Mouse (Mus musculus) hindbrain, postnatal 0 days (tissue): ENCODE data around the gene Atp4b. TPM values are rescaled to one million over a fixed set of nuclear protein-coding genes. Genes with fewer than 3 reads are reported as not detected.

Experiments
- ATAC-seq: fragments of 200-750 bp; cut with Nextera tagmentation; 2 replicates; pipeline ENCODE4 v1.8.0; 2017; ENCODE audit warnings: mild to moderate bottlenecking, moderate TSS enrichment, moderate library complexity
- DNase-seq: peaks from one replicate; pipeline ENCODE4 v3.0.0-alpha.2; 2015; ENCODE audit warnings: low spot score
- H3K27ac ChIP-seq: fragments of 300-500 bp; sonication (generic); 2 replicates; pipeline ENCODE4 v1.5.1; 2014; ENCODE audit warnings: mild to moderate bottlenecking
- H3K27me3 ChIP-seq: fragments of 300-500 bp; sonication (generic); 2 replicates; pipeline ENCODE4 v1.6.1; 2014; ENCODE audit warnings: low read length, mixed read lengths; ENCODE audit not compliant: insufficient read depth
- H3K36me3 ChIP-seq: fragments of 300-500 bp; sonication (generic); 2 replicates; pipeline ENCODE4 v1.6.1; 2014; ENCODE audit warnings: low read length, mixed read lengths; ENCODE audit not compliant: insufficient read depth
- H3K4me1 ChIP-seq: fragments of 300-500 bp; sonication (generic); 2 replicates; pipeline ENCODE4 v1.6.1; 2014; ENCODE audit warnings: antibody characterized with exemption, low read length, mixed read lengths; ENCODE audit not compliant: insufficient read depth
- H3K4me2 ChIP-seq: fragments of 300-500 bp; sonication (generic); 2 replicates; pipeline ENCODE4 v1.6.1; 2014; ENCODE audit warnings: low read depth, mild to moderate bottlenecking, low read length, moderate library complexity, mixed read lengths
- H3K4me3 ChIP-seq: fragments of 300-500 bp; sonication (generic); 2 replicates; pipeline ENCODE4 v1.5.1; 2014; ENCODE audit warnings: low read length
- H3K9ac ChIP-seq: fragments of 300-500 bp; sonication (generic); replicated peaks from 2 replicates; pipeline ENCODE4 v1.6.1; 2014; ENCODE audit warnings: mild to moderate bottlenecking, low read length, moderate library complexity, mixed read lengths
- H3K9me3 ChIP-seq: fragments of 300-500 bp; sonication (generic); 2 replicates; pipeline ENCODE4 v1.6.1; 2016; ENCODE audit warnings: low read length, mixed read lengths
- CTCF ChIP-seq: IDR thresholded peaks from 2 replicates; pipeline ENCODE4 v1.5.1; 2016; ENCODE audit warnings: antibody characterized with exemption, control low read depth, low read depth
- WGBS: fragments of 180-500 bp; shearing (Covaris S2); extraction: QIAGEN DNeasy Blood & Tissue Kit; methylation state at CpG from one replicate; pipeline ENCODE4 v1.1.7; 2014; 5-methylcytosine and 5-hydroxymethylcytosine counted together
- polyA plus RNA-seq: library from polyadenylated mRNA; unstranded; fragments of >200 nt; fragmentation: Nextera tagmentation; extraction: Ambion mirVana; gene quantifications from 2 replicates; pipeline ENCODE4 v1.2.1, GENCODE M21; 2015
- total RNA-seq: library from RNA; depleted of rRNA; stranded (reverse); fragments of >200 nt; gene quantifications from 2 replicates; pipeline ENCODE4 v1.2.3, GENCODE M21; 2014

The Atp4b gene
- total and polyA plus RNA-seq, 2 experiments from 2014 or later = not detected

DNA sequence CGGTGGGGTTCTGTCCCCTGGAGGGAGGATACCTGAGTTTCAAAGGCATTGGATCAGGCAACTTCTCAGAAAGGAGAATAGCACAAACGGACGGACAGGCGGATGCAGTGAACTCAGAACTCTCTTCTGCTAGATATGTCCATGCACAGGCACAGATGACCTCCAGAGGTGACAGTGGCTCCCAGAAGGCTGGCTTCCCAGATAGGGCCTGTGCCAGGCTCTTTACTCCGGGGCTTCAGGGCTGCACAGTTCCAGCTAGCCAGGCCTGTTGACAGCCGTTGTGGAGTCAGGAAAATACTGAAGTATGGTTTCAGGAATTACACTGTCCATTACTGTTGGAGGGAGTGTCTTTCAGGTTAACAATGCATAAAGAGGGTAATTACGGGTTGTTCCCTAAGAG, 46.6 kb downstream of the Atp4b start:
- WGBS = 90% methylated on average over 7 of the region's 7 CpGs
- Histone ChIP-seq H3K36me3 (peaks cover 60% of the 10 kb centered on the region), H3K27me3 (no peaks in the 10 kb centered on the region), H3K9ac (no peak overlapping the region), H3K4me3 (no peak overlapping the region), H3K9me3 (no peaks in the 10 kb centered on the region), H3K4me2 (no peak overlapping the region), H3K4me1 (no peaks in the 10 kb centered on the region), H3K27ac (no peak overlapping the region)
- TF ChIP-seq CTCF = no peak
- no peak for ATAC-seq
- no peak for DNase-seq

DNA sequence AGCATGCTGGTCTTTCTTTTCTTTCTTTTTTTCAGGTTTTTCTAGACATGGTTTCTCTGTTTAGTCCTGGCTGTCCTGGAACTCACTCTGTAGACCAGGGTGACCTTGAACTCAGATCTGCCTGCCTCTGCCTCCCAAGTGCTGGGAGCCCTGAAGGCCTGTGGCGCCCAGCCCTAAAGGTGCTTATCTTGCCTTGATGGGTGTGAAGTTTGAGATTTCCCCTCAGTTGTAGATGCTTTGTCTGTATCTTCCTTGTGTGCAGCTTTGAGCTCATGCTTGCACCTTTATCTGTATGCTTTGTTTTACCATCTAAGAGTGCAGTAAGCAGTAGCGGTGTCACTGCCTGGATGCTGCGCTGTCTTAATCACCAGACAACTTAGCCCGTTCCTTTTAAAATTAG, 53.5 kb downstream of the Atp4b start:
- Histone ChIP-seq H3K9ac (no peak overlapping the region), H3K4me3 (no peak overlapping the region), H3K36me3 (peaks cover 36% of the 10 kb centered on the region; the same call in 1 of the 2 replicates), H3K9me3 (no peaks in the 10 kb centered on the region), H3K4me1 (no peaks in the 10 kb centered on the region), H3K27me3 (no peaks in the 10 kb centered on the region), H3K27ac (no peak overlapping the region), H3K4me2 (no peak overlapping the region)
- WGBS = over 99% methylated on average over 4 of the region's 4 CpGs
- DNase-seq (no peak), ATAC-seq (no peak)
- TF ChIP-seq CTCF = no peak

DNA sequence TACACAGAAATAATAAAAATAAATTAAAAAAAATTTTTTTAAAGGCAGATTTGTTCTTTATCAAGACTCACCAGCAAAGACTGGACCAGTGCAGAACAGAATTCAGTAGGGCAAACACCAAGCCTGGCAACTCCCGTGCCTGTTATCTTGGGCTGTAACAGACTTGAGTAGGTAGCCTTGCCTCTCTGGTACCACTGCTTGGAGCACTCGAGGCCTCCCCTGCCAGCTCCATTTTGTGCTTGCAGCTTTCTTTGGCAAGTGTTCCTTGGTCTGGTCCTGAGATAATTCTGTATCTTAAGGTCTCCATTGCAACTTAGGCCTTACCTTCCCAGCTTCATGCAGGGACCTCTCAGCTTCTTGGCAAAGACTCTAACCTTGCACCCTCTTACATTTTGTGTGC, 54.3 kb downstream of the Atp4b start:
- no peak for ATAC-seq

DNA sequence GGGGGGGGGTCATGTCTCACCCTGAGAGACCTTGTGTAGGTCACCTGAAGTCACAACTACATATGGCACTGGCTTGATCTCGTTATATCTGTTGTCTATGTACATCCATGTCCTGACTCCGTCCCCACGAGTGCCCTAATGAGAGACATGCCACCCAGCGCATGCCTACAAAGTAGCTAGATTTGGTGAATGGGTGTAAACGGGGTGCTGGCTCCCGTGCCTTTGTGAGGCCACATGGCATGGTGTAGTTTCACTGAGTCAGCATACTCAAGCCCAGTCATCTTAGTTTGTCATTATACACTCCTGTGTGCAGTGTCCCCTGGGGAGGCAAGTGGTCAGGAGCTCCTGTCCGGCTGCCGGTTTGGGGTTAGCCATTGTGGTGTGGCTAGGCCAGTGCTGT, 56.0 kb downstream of the Atp4b start:
- no peak overlapping the region for H3K27ac ChIP-seq
- H3K9ac ChIP-seq = no peak overlapping the region
- peaks cover 18% of the 10 kb centered on the region; the same call in 1 of the 2 replicates for H3K36me3 ChIP-seq
- TF ChIP-seq CTCF = no peak
- WGBS = 82% methylated on average over 8 of the region's 8 CpGs
- no peaks in the 10 kb centered on the region for H3K9me3 ChIP-seq
- H3K27me3 ChIP-seq = no peaks in the 10 kb centered on the region
- H3K4me2 ChIP-seq = no peak overlapping the region
- DNase-seq (no peak), ATAC-seq (no peak)
- H3K4me1 ChIP-seq = no peaks in the 10 kb centered on the region
- no peak overlapping the region for H3K4me3 ChIP-seq

More for the DNA sequence above, 54.3 kb downstream of the Atp4b start:
- DNase-seq = no peak
- H3K4me1 ChIP-seq = no peaks in the 10 kb centered on the region
- H3K4me2 ChIP-seq = no peak overlapping the region
- no peak for TF ChIP-seq CTCF
- no peaks in the 10 kb centered on the region for H3K27me3 ChIP-seq
- no peak overlapping the region for H3K4me3 ChIP-seq
- H3K36me3 ChIP-seq = peaks cover 29% of the 10 kb centered on the region; the same call in 1 of the 2 replicates
- no peak overlapping the region for H3K9ac ChIP-seq
- no peak overlapping the region for H3K27ac ChIP-seq
- no peaks in the 10 kb centered on the region for H3K9me3 ChIP-seq
- 86% methylated on average over 2 of the region's 2 CpGs for WGBS

DNA sequence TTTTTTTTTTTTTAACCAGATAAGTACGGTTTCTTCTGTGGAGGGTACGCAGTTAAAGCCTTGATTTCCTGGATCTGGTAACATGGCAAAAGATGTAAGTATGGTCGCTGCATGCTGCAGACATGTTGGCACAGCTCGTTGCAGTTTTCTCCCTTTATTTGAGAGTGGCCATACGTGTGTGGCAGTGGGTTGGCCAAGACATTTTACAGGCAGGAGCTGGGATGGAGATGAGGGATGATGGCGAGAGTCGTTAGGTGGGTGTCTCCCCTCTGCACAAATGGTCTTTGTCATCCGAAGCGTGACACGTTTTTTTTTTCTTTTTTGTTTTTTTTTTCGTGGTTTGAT, 57.0 kb downstream of the Atp4b start:
- Histone ChIP-seq H3K4me1 (no peaks in the 10 kb centered on the region), H3K36me3 (peaks cover 14% of the 10 kb centered on the region; the same call in 1 of the 2 replicates), H3K27ac (peak overlapping the region; percentile 83), H3K27me3 (no peaks in the 10 kb centered on the region), H3K9me3 (no peaks in the 10 kb centered on the region), H3K4me3 (peak overlapping the region; percentile 84), H3K9ac (peak overlapping the region; percentile 95; the same call in 1 of the 2 replicates), H3K4me2 (peak overlapping the region; percentile 78)
- no peak for TF ChIP-seq CTCF
- ATAC-seq (no peak), DNase-seq (peak; percentile 17)
- WGBS = 6% methylated on average over 11 of the region's 11 CpGs

DNA sequence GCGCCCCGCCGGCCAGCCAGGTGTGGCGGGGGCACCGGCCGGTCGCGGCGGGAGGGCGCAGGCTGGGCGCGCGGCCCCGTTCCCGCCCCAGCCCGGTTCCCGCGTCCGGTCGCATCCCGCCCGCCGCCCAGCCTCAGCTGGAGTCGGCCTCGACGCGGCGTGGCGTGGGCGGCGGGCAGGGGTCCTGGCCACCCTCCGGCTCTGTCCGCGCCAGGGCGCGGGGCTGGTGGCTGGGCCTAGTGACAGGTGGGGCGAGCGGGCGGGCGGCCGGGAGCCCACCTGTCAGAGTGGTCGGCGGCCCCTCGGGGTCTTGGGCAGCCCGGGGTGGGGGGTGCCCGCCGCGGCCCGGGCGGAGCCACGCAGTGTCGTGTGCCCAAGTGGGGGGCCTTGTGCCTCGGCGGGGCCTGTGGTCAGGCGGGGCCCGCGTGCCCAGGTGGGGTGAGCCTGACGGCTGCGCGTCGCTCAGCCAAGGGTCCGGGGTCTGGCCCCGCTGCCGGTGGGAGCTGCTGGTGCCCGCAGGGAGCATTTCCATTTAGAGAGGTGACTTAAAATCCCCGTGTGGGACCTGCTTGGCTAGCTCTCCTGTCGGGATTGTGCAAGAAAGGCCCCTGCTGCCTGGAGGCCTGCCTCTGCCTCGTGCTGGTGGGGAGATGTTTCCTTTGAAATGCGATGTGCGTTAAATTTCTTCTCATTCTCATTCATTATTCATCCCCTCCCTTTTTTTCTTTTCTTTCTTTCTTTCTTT, 57.6 kb downstream of the Atp4b start:
- Histone ChIP-seq H3K9me3 (no peaks in the 10 kb centered on the region), H3K27me3 (no peaks in the 10 kb centered on the region), H3K4me2 (peak overlapping the region; percentile 78), H3K27ac (peak overlapping the region; percentile 83), H3K9ac (peak overlapping the region; percentile 95), H3K4me3 (peak overlapping the region; percentile 84), H3K36me3 (peaks cover 14% of the 10 kb centered on the region; the same call in 1 of the 2 replicates), H3K4me1 (no peaks in the 10 kb centered on the region)
- 1% methylated on average over 54 of the region's 70 CpGs for WGBS
- DNase-seq (peak; percentile 33), ATAC-seq (peak; percentile 61)
- TF ChIP-seq CTCF = no peak

DNA sequence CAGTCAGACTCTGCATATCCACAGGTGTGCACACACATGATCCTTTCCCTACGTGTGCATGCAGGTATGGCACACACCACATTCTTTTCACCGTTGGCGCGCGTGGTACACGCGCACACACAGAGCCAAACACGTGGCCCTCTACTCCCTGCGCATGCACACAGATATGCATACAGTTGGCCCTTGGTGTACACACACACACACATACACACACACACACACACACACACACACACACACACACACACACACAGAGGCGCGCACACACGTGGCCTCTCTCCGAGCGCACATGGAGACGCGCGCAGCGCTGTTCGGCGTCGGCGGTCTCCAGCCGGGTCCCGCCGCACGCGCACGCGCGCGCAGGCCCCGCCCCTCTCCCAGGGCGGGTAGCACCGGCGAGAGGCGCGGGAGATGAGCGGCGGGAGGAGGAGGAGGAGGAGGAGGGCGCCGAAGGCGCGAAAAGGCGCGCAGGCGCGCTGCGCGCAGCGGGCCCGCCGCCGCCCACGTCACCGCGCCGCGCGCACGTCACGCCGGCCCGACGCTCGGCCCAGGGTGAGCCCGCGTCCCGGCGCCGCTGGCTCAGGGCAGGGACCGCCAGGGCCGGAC, 58.3 kb downstream of the Atp4b start, which contains the start of gene Tfdp1:
Gene Tfdp1, plus strand, starts transcription at position 497 of the 606 bp plus-strand sequence.
- Histone ChIP-seq H3K9ac (peak within 1 kb of the TSS; percentile 95), H3K4me3 (peak within 1 kb of the TSS; percentile 84), H3K9me3 (no peaks in the 10 kb centered on the region), H3K4me2 (peak within 1 kb of the TSS; percentile 78), H3K27me3 (no peaks in the 10 kb centered on the region), H3K27ac (peak within 1 kb of the TSS; percentile 83), H3K4me1 (no peaks in the 10 kb centered on the region), H3K36me3 (peaks cover 14% of the 10 kb centered on the region; the same call in 1 of the 2 replicates)
- TF ChIP-seq CTCF = no peak
- WGBS = 1% methylated on average over 28 of the region's 72 CpGs
- DNase-seq (peak; percentile 95), ATAC-seq (peak; percentile 93)
